Mouse (Mus musculus): ENCODE data around the gene Slc7a1.

DNA sequence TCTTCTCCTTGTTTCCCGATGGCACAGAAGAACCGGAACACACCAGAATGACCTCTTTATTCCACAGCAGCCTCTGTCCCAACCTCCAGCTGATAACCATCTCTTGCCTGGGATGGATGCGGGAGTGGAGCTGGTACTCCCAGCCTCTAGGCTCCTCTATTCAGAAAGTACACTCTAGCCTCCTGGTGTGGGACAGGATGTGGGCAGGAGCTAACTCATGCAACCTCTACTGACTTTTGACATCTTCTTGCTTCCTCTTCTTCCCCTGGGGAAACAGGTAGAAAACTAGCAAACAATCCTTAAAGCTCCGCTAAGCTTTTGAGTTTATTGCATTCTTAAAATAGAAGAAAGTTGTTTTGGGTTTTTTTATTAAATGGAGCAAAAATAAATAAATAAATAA, 29.1 kb upstream of the Slc7a1 start:
- TF ChIP-seq CTCF (IDR thresholded peaks at IDR 0.05; ENCODE audit: control insufficient read depth, insufficient read depth, low read length) (no peak), POLR2A (IDR thresholded peaks at IDR 0.05; ENCODE audit: borderline replicate concordance, control insufficient read depth, low read depth, low read length) (no peak)

Measured in bone marrow, adult 2 months (tissue).